Comparison of ENCODE assay signal across 12 mouse cellular contexts in genomic region chr4:119483051-119483450, GRCm38 (mm10). TPM values are rescaled to one million over a fixed set of nuclear protein-coding genes. Genes with fewer than 3 reads are reported as not detected.
DNase-seq lines count a peak whose midpoint lies in the region; ATAC-seq and TF ChIP-seq lines count a peak whose summit lies in the region.
"Had no signal": no experiment of that assay in that cellular context is flagged by ENCODE, and none has a peak within 500 bp of the region (broad histone marks: within the 10 kb centered on the region; RNA-seq: fewer than 3 reads in every experiment).

No protein-coding gene starts in this region.

- TF ChIP-seq CTCF in liver, postnatal 0 days (IDR thresholded peaks at IDR 0.05; ENCODE audit: low read depth): peak; percentile 16; the same call in 1 of the 2 replicates
- TF ChIP-seq CTCF in stomach, postnatal 0 days (IDR thresholded peaks at IDR 0.05; ENCODE audit: low read depth): peak; percentile 29; the same call in 1 of the 2 replicates

- no peaks in the 10 kb centered on the region for H3K36me3 ChIP-seq in liver, postnatal 0 days (replicated peaks; ENCODE audit: insufficient read depth, low read length)
- no peaks in the 10 kb centered on the region for H3K36me3 ChIP-seq in liver, embryonic 11.5 days (ENCODE audit: control insufficient read depth, insufficient read depth, low read length)
- H3K36me3 ChIP-seq in stomach, postnatal 0 days (ENCODE audit: control insufficient read depth, insufficient read depth, low read length): no peaks in the 10 kb centered on the region
- H3K36me3 ChIP-seq in hindbrain, embryonic 14.5 days (replicated peaks; ENCODE audit: control insufficient read depth, insufficient read depth): no peaks in the 10 kb centered on the region
- H3K36me3 ChIP-seq: G1E; limb, embryonic 12.5 days had no signal

- H3K9ac ChIP-seq in liver, postnatal 0 days (replicated peaks): no peak overlapping the region
- H3K9ac ChIP-seq in liver, embryonic 11.5 days (ENCODE audit: low read depth, low read length): no peak overlapping the region
- H3K9ac ChIP-seq in stomach, postnatal 0 days (ENCODE audit: low read length): no peak overlapping the region
- no peak overlapping the region for H3K9ac ChIP-seq in hindbrain, embryonic 14.5 days
- H3K9ac ChIP-seq: limb, embryonic 12.5 days had no signal

- no peak overlapping the region for H3K4me2 ChIP-seq in liver, postnatal 0 days (ENCODE audit: low read depth, low read length)
- H3K4me2 ChIP-seq in liver, embryonic 11.5 days: no peak overlapping the region
- no peak overlapping the region for H3K4me2 ChIP-seq in stomach, postnatal 0 days (replicated peaks; ENCODE audit: low read depth)
- H3K4me2 ChIP-seq in hindbrain, embryonic 14.5 days (replicated peaks): no peak overlapping the region
- H3K4me2 ChIP-seq: limb, embryonic 12.5 days had no signal

- H3K27ac ChIP-seq in liver, postnatal 0 days (ENCODE audit: low read depth): no peak overlapping the region
- H3K27ac ChIP-seq in liver, embryonic 11.5 days (ENCODE audit: low read depth, low read length): no peak overlapping the region
- no peak overlapping the region for H3K27ac ChIP-seq in stomach, postnatal 0 days (replicated peaks)
- no peak overlapping the region for H3K27ac ChIP-seq in hindbrain, embryonic 14.5 days
- H3K27ac ChIP-seq: limb, embryonic 12.5 days had no signal

- H3K9me3 ChIP-seq in liver, postnatal 0 days (ENCODE audit: low read length): no peaks in the 10 kb centered on the region
- no peaks in the 10 kb centered on the region for H3K9me3 ChIP-seq in liver, embryonic 11.5 days (ENCODE audit: control insufficient read depth, low read length)
- H3K9me3 ChIP-seq in stomach, postnatal 0 days (ENCODE audit: control insufficient read depth, low read length): no peaks in the 10 kb centered on the region
- no peaks in the 10 kb centered on the region for H3K9me3 ChIP-seq in hindbrain, embryonic 14.5 days (ENCODE audit: control insufficient read depth, low read length)
- H3K9me3 ChIP-seq: G1E; limb, embryonic 12.5 days had no signal

- H3K27me3 ChIP-seq in liver, postnatal 0 days (ENCODE audit: insufficient read depth, low read length): no peaks in the 10 kb centered on the region
- H3K27me3 ChIP-seq in liver, embryonic 11.5 days (replicated peaks; ENCODE audit: control insufficient read depth, insufficient read depth, low read length): no peaks in the 10 kb centered on the region
- H3K27me3 ChIP-seq in stomach, postnatal 0 days (ENCODE audit: control insufficient read depth, insufficient read depth, low read length): no peaks in the 10 kb centered on the region
- no peaks in the 10 kb centered on the region for H3K27me3 ChIP-seq in hindbrain, embryonic 14.5 days (ENCODE audit: control insufficient read depth, insufficient read depth, low read length)
- H3K27me3 ChIP-seq: limb, embryonic 12.5 days had no signal

- 43% methylated on average over 9 of the region's 9 CpGs for WGBS in liver, postnatal 0 days (ENCODE audit: insufficient replicate concordance)
- 51% methylated on average over 9 of the region's 9 CpGs for WGBS in liver, embryonic 11.5 days
- 55% methylated on average over 9 of the region's 9 CpGs for WGBS in stomach, postnatal 0 days
- whole genome bisulfite sequencing in hindbrain, embryonic 14.5 days: 65% methylated on average over 9 of the region's 9 CpGs

- peak; percentile 63 to 75 for DNase-seq in adrenal gland, adult (ENCODE audit: inconsistent age in 2 of 2, low spot score in 1 of 2)
- no peak for DNase-seq in adrenal gland, postnatal 4 days (ENCODE audit: low spot score in 2 of 2)
- no peak for DNase-seq in liver, postnatal 0 days
- DNase-seq in liver, embryonic 11.5 days (ENCODE audit: low spot score): no peak
- peak; percentile 4 for DNase-seq in heart, adult 8-10 months (ENCODE audit: low spot score)
- peak; percentile 42 for DNase-seq in stomach, postnatal 0 days (ENCODE audit: low spot score)
- DNase-seq in hindbrain, embryonic 14.5 days (ENCODE audit: low spot score): no peak
- DNase-seq in cerebellum, adult 8-10 months: no peak
- DNase-seq: lung, postnatal 10 days had no signal

- no peak overlapping the region for H3K4me3 ChIP-seq in liver, postnatal 0 days (ENCODE audit: low read depth, low read length)
- H3K4me3 ChIP-seq in liver, embryonic 11.5 days (ENCODE audit: low read depth, low read length): no peak overlapping the region
- no peak overlapping the region for H3K4me3 ChIP-seq in stomach, postnatal 0 days (ENCODE audit: low read depth, low read length)
- no peak overlapping the region for H3K4me3 ChIP-seq in hindbrain, embryonic 14.5 days (replicated peaks; ENCODE audit: low read length)
- H3K4me3 ChIP-seq: limb, embryonic 12.5 days had no signal

- TF ChIP-seq EP300 in liver, postnatal 0 days (IDR thresholded peaks at IDR 0.05; ENCODE audit: low read depth): no peak
- TF ChIP-seq EP300 in stomach, postnatal 0 days (optimal IDR thresholded peaks at IDR 0.05): no peak

- no peak for ATAC-seq in liver, postnatal 0 days
- ATAC-seq in liver, embryonic 11.5 days (replicated peaks; ENCODE audit: low FRiP score): no peak
- ATAC-seq in stomach, postnatal 0 days (ENCODE audit: low FRiP score, low TSS enrichment): 0 out of 2 replicates have a peak, but pooled peaks have one; percentile 40
- ATAC-seq in hindbrain, embryonic 14.5 days (ENCODE audit: low FRiP score): no peak
- ATAC-seq: hindbrain, embryonic 16.5 days had no signal

- H3K4me1 ChIP-seq in liver, postnatal 0 days (ENCODE audit: insufficient read depth): no peaks in the 10 kb centered on the region
- no peaks in the 10 kb centered on the region for H3K4me1 ChIP-seq in liver, embryonic 11.5 days (replicated peaks; ENCODE audit: control insufficient read depth, insufficient read depth, low read length)
- H3K4me1 ChIP-seq in stomach, postnatal 0 days (replicated peaks; ENCODE audit: control insufficient read depth, insufficient read depth): no peaks in the 10 kb centered on the region
- H3K4me1 ChIP-seq in hindbrain, embryonic 14.5 days (replicated peaks; ENCODE audit: control insufficient read depth, insufficient read depth, low read length): no peaks in the 10 kb centered on the region
- H3K4me1 ChIP-seq: limb, embryonic 12.5 days had no signal

RNA-seq across cellular contexts. Expression of gene Rimkla, which starts 9.4 kb away (rescaled TPM):
- 1 to 10 TPM; 1.2 to 2.0 TPM for total RNA-seq in adrenal gland, postnatal 4 days (2021)
- polyA plus RNA-seq in liver, postnatal 0 days (2015; fragmentation: Nextera tagmentation; extraction: Ambion mirVana): not detected in 2 replicates
- 0.34 and 0.44 TPM in 2 replicates for polyA plus RNA-seq in liver, embryonic 11.5 days (2014; fragmentation: Nextera tagmentation; extraction: Ambion mirVana)
- 1 to 10 TPM in 1 of 4 experiments, under 1 TPM in 3; 0.38 to 1.1 (median 0.72) TPM for total RNA-seq in heart, adult 8-10 months (2022)
- polyA plus RNA-seq in stomach, postnatal 0 days (2015; fragmentation: Nextera tagmentation; extraction: Ambion mirVana): 0.19 and 0.25 TPM in 2 replicates
- 30.5 and 37.8 TPM in 2 replicates for polyA plus RNA-seq in hindbrain, embryonic 14.5 days (2014; fragmentation: Nextera tagmentation; extraction: Ambion mirVana)
- total RNA-seq: G1E had no signal
- polyA plus RNA-seq: G1E had no signal

RNA-seq across cellular contexts. Expression of gene Foxj3, which starts 53.8 kb away (rescaled TPM):
- 10 to 100 TPM; 51.2 to 58.2 TPM for total RNA-seq in adrenal gland, postnatal 4 days (2021)
- polyA plus RNA-seq in liver, postnatal 0 days (2015; fragmentation: Nextera tagmentation; extraction: Ambion mirVana): 2.6 and 2.9 TPM in 2 replicates
- 16.5 and 19.1 TPM in 2 replicates for polyA plus RNA-seq in liver, embryonic 11.5 days (2014; fragmentation: Nextera tagmentation; extraction: Ambion mirVana)
- 10 to 100 TPM; 29.3 to 31.3 (median 29.7) TPM for total RNA-seq in heart, adult 8-10 months (2022)
- polyA plus RNA-seq in stomach, postnatal 0 days (2015; fragmentation: Nextera tagmentation; extraction: Ambion mirVana): 7.4 and 7.6 TPM in 2 replicates
- polyA plus RNA-seq in hindbrain, embryonic 14.5 days (2014; fragmentation: Nextera tagmentation; extraction: Ambion mirVana): 30.0 and 36.4 TPM in 2 replicates

RNA-seq across cellular contexts. Expression of gene Frg2f1, which starts 56.3 kb away (rescaled TPM):
- 10 to 100 TPM in 1 of 2 experiments, 1 to 10 TPM in 1; 9.7 to 10.2 TPM for total RNA-seq in adrenal gland, postnatal 4 days (2021)
- 3.8 and 4.3 TPM in 2 replicates for polyA plus RNA-seq in liver, postnatal 0 days (2015; fragmentation: Nextera tagmentation; extraction: Ambion mirVana)
- polyA plus RNA-seq in liver, embryonic 11.5 days (2014; fragmentation: Nextera tagmentation; extraction: Ambion mirVana): 1.4 and 1.9 TPM in 2 replicates
- 1 to 10 TPM; 3.6 to 6.7 (median 5.8) TPM for total RNA-seq in heart, adult 8-10 months (2022)
- polyA plus RNA-seq in stomach, postnatal 0 days (2015; fragmentation: Nextera tagmentation; extraction: Ambion mirVana): 2.5 and 2.9 TPM in 2 replicates
- polyA plus RNA-seq in hindbrain, embryonic 14.5 days (2014; fragmentation: Nextera tagmentation; extraction: Ambion mirVana): 9.2 and 10.5 TPM in 2 replicates

Comparison
In these comparisons a context has a peak if more than half of its experiments do, and no peak if none do; other contexts are left out.
1. DNase-seq: peak in adrenal gland, adult (2 of 2), heart, adult 8-10 months (single experiment) and stomach, postnatal 0 days (single experiment); none in adrenal gland, postnatal 4 days (0 of 2), liver, postnatal 0 days (single experiment), liver, embryonic 11.5 days (single experiment), hindbrain, embryonic 14.5 days (single experiment) and cerebellum, adult 8-10 months (single experiment).
2. RNA of gene Rimkla, which starts 9.4 kb away (polyA plus RNA-seq): 30.5 to 37.8 TPM in hindbrain, embryonic 14.5 days; 0.34 to 0.44 TPM in liver, embryonic 11.5 days, 0.19 to 0.25 TPM in stomach, postnatal 0 days and not detected in liver, postnatal 0 days; every median in the first group is over 10 times any median in the second.